Mouse (Mus musculus) forebrain, embryonic 14.5 days (tissue): ENCODE results near the gene P3h3. TPM values are rescaled to one million over a fixed set of nuclear protein-coding genes. Genes with fewer than 3 reads are reported as not detected.

Experiments used
- ATAC-seq: fragments of 200-750 bp; cut with Nextera tagmentation; 2 replicates; pipeline ENCODE4 v1.8.0; 2017; ENCODE audit warnings: mild to moderate bottlenecking, moderate library complexity
- DNase-seq: peaks from one replicate; pipeline ENCODE4 v3.0.0-alpha.2; 2015; ENCODE audit warnings: low spot score
- H3K27ac ChIP-seq: fragments of 300-500 bp; sonication (generic); 2 replicates; pipeline ENCODE4 v1.5.1; 2014; ENCODE audit warnings: low read depth, mild to moderate bottlenecking, control low read depth, low read length, moderate library complexity
- H3K27me3 ChIP-seq: fragments of 300-500 bp; sonication (generic); replicated peaks from 2 replicates; pipeline ENCODE4 v1.6.1; 2014; ENCODE audit warnings: low read length, control low read depth, mixed read lengths; ENCODE audit not compliant: control insufficient read depth, insufficient read depth
- H3K36me3 ChIP-seq: fragments of 300-500 bp; sonication (generic); 2 replicates; pipeline ENCODE4 v1.6.1; 2014; ENCODE audit warnings: low read length, control low read depth; ENCODE audit not compliant: control insufficient read depth, insufficient read depth
- H3K4me1 ChIP-seq: fragments of 300-500 bp; sonication (generic); 2 replicates; pipeline ENCODE4 v1.6.1; 2014; ENCODE audit warnings: antibody characterized with exemption, low read length, control low read depth; ENCODE audit not compliant: control insufficient read depth, insufficient read depth
- H3K4me2 ChIP-seq: fragments of 300-500 bp; sonication (generic); 2 replicates; pipeline ENCODE4 v1.6.1; 2014; ENCODE audit warnings: mild to moderate bottlenecking, control low read depth, low read length
- H3K4me3 ChIP-seq: fragments of 300-500 bp; sonication (generic); 2 replicates; pipeline ENCODE4 v1.5.1; 2014; ENCODE audit warnings: low read depth, low read length, control low read depth
- H3K9ac ChIP-seq: fragments of 300-500 bp; sonication (generic); 2 replicates; pipeline ENCODE4 v1.6.1; 2014; ENCODE audit warnings: mild to moderate bottlenecking, low read length, control low read depth, moderate library complexity
- H3K9me3 ChIP-seq: fragments of 300-500 bp; sonication (generic); replicated peaks from 2 replicates; pipeline ENCODE4 v1.6.1; 2016; ENCODE audit warnings: low read length, control low read depth, mixed read lengths; ENCODE audit not compliant: control insufficient read depth
- WGBS: fragments of 180-500 bp; shearing (Covaris S2); extraction: QIAGEN DNeasy Blood & Tissue Kit; methylation state at CpG from one replicate; pipeline ENCODE4 v1.1.7; 2014; 5-methylcytosine and 5-hydroxymethylcytosine counted together
- polyA plus RNA-seq: library from polyadenylated mRNA; unstranded; fragments of >200 nt; fragmentation: Nextera tagmentation; extraction: Ambion mirVana; gene quantifications from 2 replicates; pipeline ENCODE4 v1.2.1, GENCODE M21; 2014

P3h3 gene
- polyA plus RNA-seq, 1 experiment from 2014 or later, result 6.2 TPM

GRCm38 (mm10) chr6:124879390-124879789 is 21.8 kb upstream of the P3h3 start:
- no peak overlapping the region for H3K27ac ChIP-seq
- no peaks in the 10 kb centered on the region for H3K4me1 ChIP-seq
- no peak overlapping the region for H3K9ac ChIP-seq
- ATAC-seq (no peak), DNase-seq (no peak)
- H3K4me2 ChIP-seq, result no peak overlapping the region
- H3K27me3 ChIP-seq, result no peaks in the 10 kb centered on the region
- H3K4me3 ChIP-seq, result no peak overlapping the region
- 75% methylated on average over 6 of the region's 6 CpGs for WGBS
- H3K9me3 ChIP-seq, result no peaks in the 10 kb centered on the region
- no peaks in the 10 kb centered on the region for H3K36me3 ChIP-seq

GRCm38 (mm10) chr6:124874348-124874747 is 16.8 kb upstream of the P3h3 start:
- 67% methylated on average over 2 of the region's 3 CpGs for WGBS
- no peak overlapping the region for H3K4me2 ChIP-seq

GRCm38 (mm10) chr6:124866560-124866959 is 9.0 kb upstream of the P3h3 start:
- Histone ChIP-seq H3K27ac (no peak overlapping the region), H3K4me2 (no peak overlapping the region), H3K9me3 (no peaks in the 10 kb centered on the region), H3K36me3 (no peaks in the 10 kb centered on the region), H3K27me3 (no peaks in the 10 kb centered on the region), H3K9ac (no peak overlapping the region), H3K4me3 (no peak overlapping the region), H3K4me1 (peaks cover 13% of the 10 kb centered on the region)
- DNase-seq, result no peak
- no peak for ATAC-seq
- WGBS, result 56% methylated on average over 6 of the region's 7 CpGs

More at GRCm38 (mm10) chr6:124874348-124874747, 16.8 kb upstream of the P3h3 start:
- H3K4me1 ChIP-seq, result no peaks in the 10 kb centered on the region
- no peaks in the 10 kb centered on the region for H3K27me3 ChIP-seq
- no peak for DNase-seq
- no peak for ATAC-seq
- H3K36me3 ChIP-seq, result no peaks in the 10 kb centered on the region
- no peak overlapping the region for H3K9ac ChIP-seq
- no peak overlapping the region for H3K4me3 ChIP-seq
- H3K27ac ChIP-seq, result no peak overlapping the region
- no peaks in the 10 kb centered on the region for H3K9me3 ChIP-seq

GRCm38 (mm10) chr6:124865766-124866362 is 8.3 kb upstream of the P3h3 start:
- Histone ChIP-seq H3K9ac (0 out of 2 replicates have a peak overlapping the region, but pooled peaks have one; percentile 0), H3K4me3 (no peak overlapping the region), H3K27me3 (no peaks in the 10 kb centered on the region), H3K9me3 (no peaks in the 10 kb centered on the region), H3K27ac (no peak overlapping the region), H3K4me2 (no peak overlapping the region), H3K36me3 (0 out of 2 replicates have a peak, but pooled peaks cover 5% of the 10 kb centered on the region), H3K4me1 (peaks cover 15% of the 10 kb centered on the region)
- ATAC-seq, result no peak
- no peak for DNase-seq
- WGBS, result 60% methylated on average over 18 of the region's 18 CpGs

GRCm38 (mm10) chr6:124863658-124864298 is 6.2 kb upstream of the P3h3 start, which contains the start of gene Gpr162:
TSS of gene Gpr162 (minus strand) at chr6:124863983.
- peak within 1 kb of the TSS; percentile 79 for H3K9ac ChIP-seq
- H3K4me2 ChIP-seq, result peak within 1 kb of the TSS; percentile 77
- peak; percentile 74 for DNase-seq
- H3K36me3 ChIP-seq, result 0 out of 2 replicates have a peak, but pooled peaks cover 6% of the 10 kb centered on the region
- H3K27me3 ChIP-seq, result no peaks in the 10 kb centered on the region
- ATAC-seq, result peak; percentile 70
- peak within 1 kb of the TSS; percentile 60 for H3K4me3 ChIP-seq
- H3K27ac ChIP-seq, result peak within 1 kb of the TSS; percentile 90
- no peaks in the 10 kb centered on the region for H3K9me3 ChIP-seq
- 2% methylated on average over 32 of the region's 43 CpGs for WGBS
- H3K4me1 ChIP-seq, result peaks cover 18% of the 10 kb centered on the region

GRCm38 (mm10) chr6:124863125-124863657 is 5.6 kb upstream of the P3h3 start:
- peak overlapping the region; percentile 77 for H3K4me2 ChIP-seq
- H3K9me3 ChIP-seq, result no peaks in the 10 kb centered on the region
- ATAC-seq (peak; percentile 22), DNase-seq (peak; percentile 42)
- 1% methylated on average over 10 of the region's 16 CpGs for WGBS
- H3K9ac ChIP-seq, result peak overlapping the region; percentile 79
- H3K36me3 ChIP-seq, result 0 out of 2 replicates have a peak, but pooled peaks cover 10% of the 10 kb centered on the region
- H3K4me3 ChIP-seq, result peak overlapping the region; percentile 60
- peak overlapping the region; percentile 90 for H3K27ac ChIP-seq
- no peaks in the 10 kb centered on the region for H3K27me3 ChIP-seq
- peaks cover 22% of the 10 kb centered on the region for H3K4me1 ChIP-seq

- Histone ChIP-seq H3K4me2 (peak overlapping the region; percentile 77), H3K4me1 (peaks cover 25% of the 10 kb centered on the region), H3K9ac (peak overlapping the region; percentile 79), H3K9me3 (no peaks in the 10 kb centered on the region), H3K27ac (peak overlapping the region; percentile 90), H3K4me3 (peak overlapping the region; percentile 60), H3K36me3 (0 out of 2 replicates have a peak, but pooled peaks cover 10% of the 10 kb centered on the region), H3K27me3 (no peaks in the 10 kb centered on the region)
- 12% methylated on average over 8 of the region's 8 CpGs for WGBS
- ATAC-seq, result no peak; the same call in 1 of the 2 replicates
- DNase-seq, result no peak
Measured at GRCm38 (mm10) chr6:124862406-124863124, 5.0 kb upstream of the P3h3 start.

GRCm38 (mm10) chr6:124861802-124862201 is 4.2 kb upstream of the P3h3 start:
- no peaks in the 10 kb centered on the region for H3K9me3 ChIP-seq
- WGBS, result 35% methylated on average over 3 of the region's 3 CpGs

More at GRCm38 (mm10) chr6:124861802-124862201, 4.2 kb upstream of the P3h3 start:
- Histone ChIP-seq H3K27ac (peak overlapping the region; percentile 90; the same call in 1 of the 2 replicates), H3K4me1 (peaks cover 25% of the 10 kb centered on the region), H3K9ac (peak overlapping the region; percentile 79; the same call in 1 of the 2 replicates), H3K4me2 (peak overlapping the region; percentile 77), H3K4me3 (peak overlapping the region; percentile 60; the same call in 1 of the 2 replicates), H3K27me3 (no peaks in the 10 kb centered on the region), H3K36me3 (0 out of 2 replicates have a peak, but pooled peaks cover 10% of the 10 kb centered on the region)
- ATAC-seq (no peak), DNase-seq (no peak)
